Mouse (Mus musculus): ENCODE measurements around the gene Dab1.

GRCm38 (mm10) chr4:104465594-104465993, 846.4 kb downstream of the Dab1 start:
- TF ChIP-seq CTCF (IDR thresholded peaks at IDR 0.05; ENCODE audit: control insufficient read depth, insufficient read depth, insufficient replicate concordance, low read depth, low read length) (no peak), POLR2A (IDR thresholded peaks at IDR 0.05; ENCODE audit: control insufficient read depth, low read depth, low read length) (no peak)
